Mouse (Mus musculus) 3T3-L1 (cell line): ENCODE results near the gene Mmel1.

Experiments used
- DNase-seq: peaks from one replicate; pipeline ENCODE4 v3.0.0-alpha.2; 2015; ENCODE audit warnings: low read depth, low spot score

The Mmel1 gene

GRCm38 (mm10) chr4:154936542-154937255, 67.3 kb downstream of the Mmel1 start:
- DNase-seq: no peak

GRCm38 (mm10) chr4:154937746-154938145, 68.4 kb downstream of the Mmel1 start:
- no peak for DNase-seq

GRCm38 (mm10) chr4:154940156-154940555, 70.8 kb downstream of the Mmel1 start:
- DNase-seq: no peak

- DNase-seq: no peak
Measured at GRCm38 (mm10) chr4:154941831-154942230, 72.4 kb downstream of the Mmel1 start.

- DNase-seq: no peak
Measured at GRCm38 (mm10) chr4:154942632-154943322, 73.4 kb downstream of the Mmel1 start.

- DNase-seq: no peak
Measured at GRCm38 (mm10) chr4:154943323-154944039, 74.1 kb downstream of the Mmel1 start.

- DNase-seq: peak; percentile 95
Measured at GRCm38 (mm10) chr4:154944121-154944590, 74.8 kb downstream of the Mmel1 start.
